ENCODE assay signal across 8 mouse cellular contexts in genomic region chr17:26602371-26602885, GRCm38 (mm10). TPM values are rescaled to one million over a fixed set of nuclear protein-coding genes. Genes with fewer than 3 reads are reported as not detected.
DNase-seq lines count a peak whose midpoint lies in the region; ATAC-seq and TF ChIP-seq lines count a peak whose summit lies in the region.

No protein-coding gene starts in this region.

- H3K4me1 ChIP-seq in cerebellum, adult 2 months (ENCODE audit: control insufficient read depth, insufficient read depth, low read length): peaks cover 61% of the 10 kb centered on the region
- peaks cover 48% of the 10 kb centered on the region for H3K4me1 ChIP-seq in heart, embryonic 13.5 days
- H3K4me1 ChIP-seq in midbrain, embryonic 14.5 days (ENCODE audit: control insufficient read depth, insufficient read depth, low read length): peaks cover 9% of the 10 kb centered on the region

- TF ChIP-seq POLR2A in cerebellum, adult 2 months (IDR thresholded peaks at IDR 0.05; ENCODE audit: borderline replicate concordance, insufficient read depth, low read length): no peak

- intact Hi-C loops in left cerebral cortex, postnatal 4 days (cut with DNase I): no loop called here
- intact Hi-C loops in left cerebral cortex, postnatal 36 days (cut with DNase I): no loop called here

- no peak overlapping the region for H3K4me2 ChIP-seq in heart, embryonic 13.5 days
- H3K4me2 ChIP-seq in midbrain, embryonic 14.5 days (ENCODE audit: low read length): no peak overlapping the region

- DNase-seq in left cerebral cortex, postnatal 4 days: peak; percentile 26
- DNase-seq in left cerebral cortex, postnatal 36 days (ENCODE audit: low spot score in 2 of 2): no peak
- peak; percentile 70 to 71 for DNase-seq in cerebellum, adult 2 months
- DNase-seq in kidney, postnatal 10 days: peak; percentile 82
- peak; percentile 37 for DNase-seq in midbrain, embryonic 14.5 days
- DNase-seq in right cerebral cortex, postnatal 10 days (ENCODE audit: low spot score in 2 of 2): no peak

- no peaks in the 10 kb centered on the region for H3K9me3 ChIP-seq in heart, embryonic 13.5 days
- no peaks in the 10 kb centered on the region for H3K9me3 ChIP-seq in midbrain, embryonic 14.5 days (ENCODE audit: control insufficient read depth, low read length)

- TF ChIP-seq CTCF in cerebellum, adult 2 months (IDR thresholded peaks at IDR 0.05; ENCODE audit: borderline replicate concordance, insufficient read depth, low read depth, low read length): no peak

- peak overlapping the region; percentile 61 for H3K9ac ChIP-seq in heart, embryonic 13.5 days
- H3K9ac ChIP-seq in midbrain, embryonic 14.5 days (replicated peaks; ENCODE audit: low read length): peak overlapping the region; percentile 14

- 0 out of 2 replicates have a peak overlapping the region, but pooled peaks have one; percentile 0 for H3K27ac ChIP-seq in cerebellum, adult 2 months (ENCODE audit: insufficient read depth, low read length)
- H3K27ac ChIP-seq in heart, embryonic 13.5 days (replicated peaks): peak overlapping the region; percentile 77
- H3K27ac ChIP-seq in midbrain, embryonic 14.5 days (replicated peaks; ENCODE audit: low read depth, low read length): peak overlapping the region; percentile 28

- H3K27me3 ChIP-seq in cerebellum, adult 2 months (ENCODE audit: control insufficient read depth, insufficient read depth, low read length): no peaks in the 10 kb centered on the region
- H3K27me3 ChIP-seq in heart, embryonic 13.5 days (replicated peaks): no peaks in the 10 kb centered on the region
- no peaks in the 10 kb centered on the region for H3K27me3 ChIP-seq in midbrain, embryonic 14.5 days (ENCODE audit: control insufficient read depth, insufficient read depth, low read length)

- no peak overlapping the region for H3K4me3 ChIP-seq in cerebellum, adult 2 months (replicated peaks; ENCODE audit: insufficient read depth, low read depth, low read length)
- H3K4me3 ChIP-seq in heart, embryonic 13.5 days: no peak overlapping the region
- H3K4me3 ChIP-seq in midbrain, embryonic 14.5 days (replicated peaks; ENCODE audit: low read depth, low read length): no peak overlapping the region

- H3K36me3 ChIP-seq in heart, embryonic 13.5 days: peaks cover 27% of the 10 kb centered on the region
- peaks cover 3% of the 10 kb centered on the region; the same call in 1 of the 2 replicates for H3K36me3 ChIP-seq in midbrain, embryonic 14.5 days (ENCODE audit: control insufficient read depth, insufficient read depth, low read length)

- no peak for ATAC-seq in heart, embryonic 13.5 days (ENCODE audit: extremely low read depth, insufficient number of reproducible peaks, low FRiP score, low TSS enrichment)
- no peak for ATAC-seq in midbrain, embryonic 14.5 days (ENCODE audit: low FRiP score, low TSS enrichment)
- ATAC-seq in granulocyte monocyte progenitor cell, adult 5-6 weeks (replicated peaks; ENCODE audit: poor library complexity, severe bottlenecking): no peak

- 55% methylated on average over 12 of the region's 12 CpGs for WGBS in cerebellum, adult 2 months
- 53% methylated on average over 12 of the region's 12 CpGs for WGBS in heart, embryonic 13.5 days
- 74% methylated on average over 12 of the region's 12 CpGs for WGBS in midbrain, embryonic 14.5 days

RNA-seq across cellular contexts. Expression of gene Dusp1, which starts 40.5 kb away (rescaled TPM):
- total RNA-seq in left cerebral cortex, postnatal 4 days (2021): 10 to 100 TPM; 17.2 to 18.9 TPM
- 10 to 100 TPM; 25.0 to 66.5 TPM for total RNA-seq in left cerebral cortex, postnatal 36 days (2021)
- 62.5 and 67.1 TPM in 2 replicates for polyA plus RNA-seq in cerebellum, adult 2 months (2012; rRNA removed)
- polyA plus RNA-seq in heart, embryonic 13.5 days (2015; fragmentation: Nextera tagmentation; extraction: Ambion mirVana): 32.8 and 33.1 TPM in 2 replicates
- 44.2 and 45.8 TPM in 2 replicates for polyA plus RNA-seq in midbrain, embryonic 14.5 days (2014; fragmentation: Nextera tagmentation; extraction: Ambion mirVana)
- total RNA-seq in granulocyte monocyte progenitor cell, adult 5-6 weeks (2014; fragmentation: Nextera tagmentation): 20.4 and 21.3 TPM in 2 replicates
- total RNA-seq in granulocyte monocyte progenitor cell, adult 5-6 weeks (2017): 34.3 and 43.2 TPM in 2 replicates

RNA-seq across cellular contexts. Expression of gene Ergic1, which starts 41.1 kb away (rescaled TPM):
- 100 to 1,000 TPM; 180 to 193 TPM for total RNA-seq in left cerebral cortex, postnatal 4 days (2021)
- 100 to 1,000 TPM; 154 TPM for total RNA-seq in left cerebral cortex, postnatal 36 days (2021)
- 137 and 148 TPM in 2 replicates for polyA plus RNA-seq in cerebellum, adult 2 months (2012; rRNA removed)
- 103 and 121 TPM in 2 replicates for polyA plus RNA-seq in heart, embryonic 13.5 days (2015; fragmentation: Nextera tagmentation; extraction: Ambion mirVana)
- polyA plus RNA-seq in midbrain, embryonic 14.5 days (2014; fragmentation: Nextera tagmentation; extraction: Ambion mirVana): 117 and 129 TPM in 2 replicates
- total RNA-seq in granulocyte monocyte progenitor cell, adult 5-6 weeks (2014; fragmentation: Nextera tagmentation): 88.4 and 89.5 TPM in 2 replicates
- total RNA-seq in granulocyte monocyte progenitor cell, adult 5-6 weeks (2017): 51.5 and 52.4 TPM in 2 replicates

Comparison
In these comparisons a context has a peak if more than half of its experiments do, and no peak if none do; other contexts are left out.
1. DNase-seq: peak in left cerebral cortex, postnatal 4 days (single experiment), cerebellum, adult 2 months (2 of 2), kidney, postnatal 10 days (single experiment) and midbrain, embryonic 14.5 days (single experiment); none in left cerebral cortex, postnatal 36 days (0 of 2) and right cerebral cortex, postnatal 10 days (0 of 2).
2. H3K27ac ChIP-seq: peak in every context shown above with its lines; median percentile 77 in heart, embryonic 13.5 days; 28 in midbrain, embryonic 14.5 days; 0 in cerebellum, adult 2 months.